Mouse (Mus musculus) heart, postnatal 14 days (tissue): ENCODE measurements around the gene Tgif1. TPM values are rescaled to one million over a fixed set of nuclear protein-coding genes. Genes with fewer than 3 reads are reported as not detected.
A peak's percentile ranks its signal among the peaks of the same experiment; 100 is the strongest.

Experiments
- DNase-seq, 2 experiments: peaks; one replicate each; pipeline ENCODE4 v3.0.0; 2021 to 2022
- intact Hi-C: fragments of 180-260 bp; cut with DNase I; formaldehyde crosslinking; loops from one replicate; pipeline ENCODE4 v1.15.1; 2025
- microRNA-seq, 2 experiments: library from miRNA; unstranded; fragments of <30 nt; microRNA quantifications; one replicate each; pipeline ENCODE4 v1.2.0; 2021 to 2022
- total RNA-seq, 2 experiments: library from RNA; stranded (reverse); gene quantifications; 2 replicates each; pipeline ENCODE4 v1.2.3; 2021

Tgif1 gene
- total RNA-seq, 2 experiments from 2014 or later, result 8.5 to 10.1 TPM

- intact Hi-C loops, result no loop called here
- DNase-seq, result no peak
Measured at GRCm38 (mm10) chr17:70823083-70823482, 30.3 kb downstream of the Tgif1 start.

GRCm38 (mm10) chr17:70817862-70818451 lies 35.4 kb downstream of the Tgif1 start:
- peak; percentile 16 to 31 for DNase-seq
- intact Hi-C loops, result no loop called here

GRCm38 (mm10) chr17:70815001-70815400 lies 38.3 kb downstream of the Tgif1 start:
- no peak for DNase-seq
- intact Hi-C loops, result no loop called here

GRCm38 (mm10) chr17:70810795-70811194 lies 42.6 kb downstream of the Tgif1 start:
- intact Hi-C loops, result no loop called here
- no peak for DNase-seq

- intact Hi-C loops, result no loop called here
- no peak for DNase-seq
Measured at GRCm38 (mm10) chr17:70809776-70810175, 43.6 kb downstream of the Tgif1 start.

GRCm38 (mm10) chr17:70808837-70809236 lies 44.5 kb downstream of the Tgif1 start:
- intact Hi-C loops, result no loop called here
- no peak for DNase-seq

GRCm38 (mm10) chr17:70807885-70808284 lies 45.5 kb downstream of the Tgif1 start:
- no peak for DNase-seq
- intact Hi-C loops, result no loop called here

- no peak for DNase-seq
- intact Hi-C loops, result no loop called here
Measured at GRCm38 (mm10) chr17:70806600-70806999, 46.7 kb downstream of the Tgif1 start.

- no peak for DNase-seq
- intact Hi-C loops, result no loop called here
Measured at GRCm38 (mm10) chr17:70805866-70806265, 47.5 kb downstream of the Tgif1 start.

GRCm38 (mm10) chr17:70802022-70802421 lies 51.3 kb downstream of the Tgif1 start:
- DNase-seq, result no peak
- intact Hi-C loops, result no loop called here

GRCm38 (mm10) chr17:70799266-70799665 lies 54.1 kb downstream of the Tgif1 start:
- no peak for DNase-seq
- intact Hi-C loops, result no loop called here

- intact Hi-C loops, result no loop called here
- no peak for DNase-seq
Measured at GRCm38 (mm10) chr17:70797773-70798045, 55.6 kb downstream of the Tgif1 start.

GRCm38 (mm10) chr17:70796940-70797772 lies 56.2 kb downstream of the Tgif1 start:
- intact Hi-C loops, result no loop called here
- DNase-seq, result no peak

- no peak for DNase-seq
- intact Hi-C loops, result no loop called here
Measured at GRCm38 (mm10) chr17:70795196-70795595, 58.1 kb downstream of the Tgif1 start.

- intact Hi-C loops, result no loop called here
- DNase-seq, result no peak
Measured at GRCm38 (mm10) chr17:70794722-70795121, 58.6 kb downstream of the Tgif1 start.

GRCm38 (mm10) chr17:70794291-70794690 lies 59.1 kb downstream of the Tgif1 start:
- DNase-seq, result peak; percentile 8 to 46
- intact Hi-C loops, result no loop called here

Small RNA genes lying within 50 kb of the gene (microRNA-seq; reads per million reads assigned to microRNA genes)
- gene Mir1195, result 0 reads per million in 2 experiments

Other genes starting within 250 kb of the Tgif1 start
- 1,000 to 10,000 TPM; 1,141 to 1,154 TPM for gene Myom1, start 149.1 kb upstream of the Tgif1 start, total RNA-seq
- gene Myl12a, start 149.3 kb upstream of the Tgif1 start, total RNA-seq, result 100 to 1,000 TPM; 728 to 823 TPM